Mouse (Mus musculus) cerebellum, adult 11 months (tissue): Measurements from ENCODE around the gene Gsdme.

ENCODE experiments used
- DNase-seq: peaks from one replicate; pipeline ENCODE4 v3.0.0; 2022

Gene Gsdme

DNA sequence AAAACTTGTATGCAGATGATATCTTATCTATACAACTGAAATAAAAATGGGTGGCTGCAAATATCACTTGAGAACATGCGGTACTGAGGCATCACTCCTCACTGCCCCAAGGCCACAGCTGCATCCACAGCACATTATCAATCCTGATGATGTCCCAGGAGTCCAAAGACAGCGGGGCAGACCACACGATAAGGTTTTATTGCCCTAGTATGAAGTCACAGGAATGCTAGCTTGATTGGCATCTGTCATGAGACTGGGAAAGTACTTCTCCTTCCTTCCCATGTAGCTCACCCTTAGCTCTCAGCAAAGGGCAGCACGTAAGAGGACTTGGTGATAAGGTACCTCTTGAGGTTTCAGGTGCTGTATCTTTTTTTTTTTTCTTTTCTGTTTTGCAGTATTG, 19.5 kb downstream of the Gsdme start:
- DNase-seq = no peak

DNA sequence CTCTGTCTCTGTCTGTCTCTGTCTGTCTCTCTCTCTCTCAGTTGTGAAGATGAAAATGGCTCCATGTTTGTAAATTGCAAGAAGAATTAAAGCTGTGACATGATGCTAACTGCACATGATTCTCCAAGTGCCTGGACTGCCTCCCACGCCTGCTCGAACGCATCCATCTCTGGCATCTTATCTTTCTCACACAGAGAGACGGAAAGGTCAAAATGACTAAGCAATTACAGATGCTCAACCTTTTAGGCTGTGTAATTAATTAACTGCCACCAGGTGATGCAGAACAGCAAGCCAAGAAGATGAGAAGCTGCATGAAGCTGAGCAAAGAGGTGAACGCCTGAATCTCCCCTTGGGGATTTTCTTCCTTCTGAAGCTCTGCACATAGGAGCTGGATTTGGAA, 23.2 kb downstream of the Gsdme start:
- no peak for DNase-seq

DNA sequence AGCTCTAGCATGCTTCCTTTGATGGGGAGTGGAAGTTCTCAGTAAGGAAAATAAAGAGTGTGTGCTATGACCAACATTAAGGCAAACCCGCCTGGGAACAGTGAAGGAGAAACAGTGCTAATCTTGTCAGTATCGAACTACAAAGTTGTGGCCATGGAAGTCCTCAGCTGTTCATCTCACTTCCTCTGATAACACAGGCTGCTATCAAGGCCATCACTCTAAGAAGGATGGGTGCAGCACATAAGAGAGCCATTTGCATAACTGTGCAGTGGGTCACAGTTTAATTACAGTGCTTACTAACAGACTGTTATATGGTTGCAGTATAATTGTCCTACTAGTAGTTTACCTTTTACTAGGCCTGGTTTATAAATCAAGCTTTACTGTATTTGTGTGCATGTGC, 23.8 kb downstream of the Gsdme start:
- DNase-seq = no peak

DNA sequence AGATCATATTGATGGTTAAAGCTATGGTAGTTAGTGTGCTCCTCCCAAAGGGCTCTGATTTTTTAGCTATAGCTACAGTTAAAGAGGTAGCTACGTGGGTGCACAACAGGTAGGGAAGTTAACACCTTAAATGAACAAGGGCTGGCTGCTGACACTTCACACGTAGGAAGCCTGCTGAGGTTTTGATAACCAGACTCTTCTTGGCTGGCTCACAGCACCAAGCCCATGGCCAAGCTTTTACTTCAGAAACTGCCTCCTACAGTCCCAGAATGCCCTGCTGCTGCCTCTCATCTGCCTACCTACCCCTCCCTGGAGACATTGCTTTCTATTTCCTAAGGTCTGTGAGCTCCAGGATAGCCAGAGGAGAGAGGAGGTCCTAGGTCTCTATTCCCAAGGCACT, 25.7 kb downstream of the Gsdme start:
- no peak for DNase-seq

DNA sequence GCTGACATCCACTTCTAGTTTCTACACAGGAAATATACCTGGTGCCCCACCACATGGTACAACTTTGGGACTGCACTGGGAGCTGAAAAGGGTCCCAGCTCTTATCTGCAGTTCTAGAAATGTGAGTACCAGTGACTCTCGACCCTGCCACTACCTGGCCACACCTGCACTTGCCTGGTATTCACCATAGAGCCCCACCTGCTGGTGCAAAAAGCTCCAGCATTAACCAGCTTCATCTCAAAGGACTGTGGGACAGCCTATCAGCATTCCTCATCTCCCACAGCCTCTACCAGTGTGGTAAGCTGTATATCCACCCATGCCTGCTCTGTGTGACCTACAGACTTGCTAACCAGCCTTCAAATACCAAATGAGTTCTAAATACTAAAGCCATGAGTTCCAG, 30.7 kb downstream of the Gsdme start:
- no peak for DNase-seq

- DNase-seq = no peak
Observed at GRCm38 (mm10) chr6:50231288-50231687, 32.4 kb downstream of the Gsdme start.

- no peak for DNase-seq
Observed at GRCm38 (mm10) chr6:50228180-50228579, 35.5 kb downstream of the Gsdme start.

DNA sequence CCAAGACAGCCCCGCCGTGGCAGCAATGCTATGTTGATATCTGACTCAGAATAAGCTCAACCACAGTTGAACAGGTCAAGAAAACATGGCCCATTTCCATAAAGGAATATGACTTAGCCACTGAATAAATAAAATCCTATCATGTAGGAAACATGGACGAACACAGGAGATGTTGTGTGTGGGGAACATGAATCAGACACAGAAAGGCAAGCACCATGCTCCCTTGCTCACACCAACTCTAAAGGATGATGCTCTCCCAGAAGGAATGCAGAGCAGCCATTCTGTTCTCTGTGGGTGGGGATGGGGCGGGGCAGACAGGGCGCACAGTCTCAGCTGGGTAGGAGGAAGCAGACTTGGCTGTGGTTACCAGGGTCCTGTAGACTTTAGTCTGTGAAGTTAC, 38.4 kb downstream of the Gsdme start:
- no peak for DNase-seq

DNA sequence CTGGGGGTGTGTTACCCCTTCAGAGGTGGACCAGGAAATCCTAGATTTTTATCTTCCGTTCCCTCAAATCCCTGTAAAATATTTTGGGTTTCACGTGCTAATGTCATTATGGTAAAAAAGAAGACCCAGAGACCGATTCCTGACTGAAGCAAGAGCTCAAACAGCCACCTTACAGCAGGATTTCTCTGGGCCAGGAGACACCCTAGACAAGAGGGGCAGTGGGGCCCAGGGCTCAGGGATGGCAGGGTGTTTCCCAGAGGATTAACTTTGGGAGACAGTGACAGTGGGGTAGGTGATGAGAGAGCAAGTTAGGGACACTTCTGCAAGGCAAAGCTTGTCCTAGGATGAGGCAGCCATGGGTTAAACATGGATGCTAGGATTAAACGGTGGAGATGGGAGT, 40.1 kb downstream of the Gsdme start:
- no peak for DNase-seq

DNA sequence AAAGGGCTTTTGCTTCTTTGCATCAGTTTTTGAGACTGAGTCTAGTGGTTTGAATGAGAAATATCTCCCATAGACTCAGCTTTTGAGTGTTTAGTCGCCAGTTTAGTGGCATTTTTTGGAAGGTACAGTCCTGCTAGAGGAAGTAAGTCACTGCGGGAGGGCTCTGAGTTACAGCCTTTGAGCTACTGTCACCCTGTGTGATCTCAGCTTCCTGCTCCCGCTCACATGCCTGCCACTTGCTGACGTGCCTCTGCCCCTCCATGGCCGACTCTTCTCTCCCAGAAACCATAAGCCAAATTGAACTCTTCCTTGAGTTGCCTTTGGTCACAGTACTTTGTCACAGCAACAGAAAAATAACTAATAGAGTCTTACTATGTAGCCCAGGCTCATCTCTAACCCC, 40.7 kb downstream of the Gsdme start:
- no peak for DNase-seq

- DNase-seq = no peak
Observed at GRCm38 (mm10) chr6:50222351-50222750, 41.3 kb downstream of the Gsdme start.

DNA sequence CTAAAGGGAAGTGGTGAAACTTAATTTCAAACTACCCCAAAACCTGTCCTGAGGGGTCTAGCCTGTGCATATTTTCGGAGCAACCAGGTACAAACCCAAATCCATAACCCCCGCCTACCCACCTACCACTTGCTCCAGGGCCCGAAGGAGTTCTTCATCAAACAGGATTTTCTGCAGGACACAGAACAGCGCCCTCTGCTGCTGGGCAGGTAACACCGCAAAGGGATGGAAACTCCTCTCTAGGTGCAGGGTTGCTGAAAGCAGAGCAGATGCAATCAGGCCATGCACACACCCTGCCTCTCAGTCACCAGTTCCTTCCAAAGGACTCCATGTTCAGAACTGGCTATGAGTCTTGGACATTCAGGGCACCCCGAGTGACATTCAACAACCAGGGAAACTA, 42.8 kb downstream of the Gsdme start:
- DNase-seq = peak; percentile 17

- no peak for DNase-seq
Observed at GRCm38 (mm10) chr6:50219066-50219465, 44.6 kb downstream of the Gsdme start.

DNA sequence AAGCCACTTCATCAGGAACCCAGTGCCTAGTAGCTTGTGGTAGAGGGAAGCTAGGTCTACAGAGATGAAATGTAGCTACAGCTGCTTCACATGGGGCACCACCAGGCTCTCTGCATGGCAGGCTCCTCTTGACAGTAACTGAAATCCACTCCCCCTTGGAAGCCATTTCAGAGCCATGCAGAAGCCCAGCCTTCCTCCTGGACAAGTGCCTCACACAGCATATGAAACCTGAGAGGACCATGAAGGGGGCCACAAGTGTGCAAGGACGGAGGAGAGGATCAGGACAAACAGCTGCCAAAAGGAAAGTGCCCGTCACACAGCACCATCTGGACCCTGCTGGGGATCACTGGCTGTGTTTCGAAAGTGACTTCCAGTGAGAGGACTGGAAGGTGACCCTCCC, 45.0 kb downstream of the Gsdme start:
- DNase-seq = no peak

- no peak for DNase-seq
Observed at GRCm38 (mm10) chr6:50215986-50216385, 47.7 kb downstream of the Gsdme start.

- DNase-seq = no peak
Observed at GRCm38 (mm10) chr6:50215373-50215745, 48.3 kb downstream of the Gsdme start.

GRCm38 (mm10) chr6:50214711-50215372, 48.8 kb downstream of the Gsdme start:
- no peak for DNase-seq

- DNase-seq = no peak
Observed at GRCm38 (mm10) chr6:50205093-50205492, 58.6 kb downstream of the Gsdme start.

- no peak for DNase-seq
Observed at GRCm38 (mm10) chr6:50204356-50204755, 59.3 kb downstream of the Gsdme start.

GRCm38 (mm10) chr6:50193851-50194250, 69.8 kb downstream of the Gsdme start:
- DNase-seq = no peak

- DNase-seq = no peak
Observed at GRCm38 (mm10) chr6:50192822-50193221, 70.8 kb downstream of the Gsdme start.

DNA sequence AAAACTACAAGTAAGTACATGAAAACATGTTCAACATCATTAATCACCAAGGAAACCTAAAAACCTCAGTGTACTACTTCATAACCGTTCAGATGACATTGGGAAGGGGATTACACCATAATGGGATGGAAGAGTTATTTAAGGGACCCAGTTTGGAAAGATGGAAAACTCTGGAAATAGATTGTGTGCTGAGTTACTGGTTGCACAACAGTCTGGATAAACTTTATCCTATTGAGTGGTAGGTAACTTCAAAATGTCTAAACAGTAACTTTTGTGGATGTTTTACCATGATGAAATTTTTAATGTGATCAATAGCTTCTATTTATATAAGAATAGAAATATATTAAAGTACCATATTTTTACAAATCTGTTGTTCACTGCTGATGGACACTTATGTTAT, 71.5 kb downstream of the Gsdme start:
- DNase-seq = no peak

GRCm38 (mm10) chr6:50191605-50192004, 72.1 kb downstream of the Gsdme start:
- DNase-seq = no peak

- no peak for DNase-seq
Observed at GRCm38 (mm10) chr6:50189376-50189775, 74.3 kb downstream of the Gsdme start.

DNA sequence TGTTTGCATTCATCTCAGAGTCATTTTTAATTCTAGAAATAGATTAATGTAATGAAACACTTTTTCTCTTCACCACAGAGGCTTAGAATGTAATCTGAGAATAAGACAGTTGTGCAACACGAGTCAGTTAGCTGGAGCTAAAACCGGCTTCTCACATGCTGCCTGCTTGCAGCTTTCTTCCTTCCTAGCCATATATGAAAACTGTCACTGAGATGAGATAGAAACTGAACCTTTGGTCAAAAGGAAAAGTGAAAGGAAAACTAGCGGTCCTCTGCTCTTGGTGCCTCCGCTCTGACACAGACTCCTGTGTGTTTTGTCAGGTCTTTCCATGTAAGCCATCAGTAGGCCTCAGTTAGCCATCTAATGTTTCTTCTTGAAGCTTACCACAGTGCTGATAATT, 75.7 kb downstream of the Gsdme start:
- DNase-seq = no peak

DNA sequence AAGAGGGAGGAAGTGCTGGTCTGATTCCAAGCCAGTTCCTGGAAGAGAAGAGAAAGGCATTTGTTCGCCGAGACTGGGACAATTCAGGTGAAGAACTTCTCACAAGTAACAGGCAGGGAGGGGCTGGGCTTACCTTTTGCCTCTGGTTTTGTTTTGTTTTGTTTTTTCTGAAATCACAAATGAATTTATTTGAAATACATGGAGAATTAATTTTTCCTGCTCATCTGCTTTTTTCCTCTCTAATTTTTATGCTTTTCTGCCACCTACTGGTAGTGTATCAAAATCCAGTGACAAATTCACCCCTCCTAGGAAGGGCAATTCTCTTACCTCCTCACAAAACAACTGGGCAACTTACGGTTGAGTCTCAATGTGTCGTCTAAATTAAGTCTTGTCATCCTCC, 83.5 kb downstream of the Gsdme start:
- no peak for DNase-seq
